Mouse (Mus musculus) lung, embryonic 15.5 days (tissue): Measurements from ENCODE around the gene Gm21958. TPM values are rescaled to one million over a fixed set of nuclear protein-coding genes. Genes with fewer than 3 reads are reported as not detected.

Experiments
- ATAC-seq: fragments of 200-750 bp; cut with Nextera tagmentation; 2 replicates; pipeline ENCODE4 v1.8.0; 2017; ENCODE audit warnings: moderate number of reproducible peaks, borderline replicate concordance; ENCODE audit not compliant: low FRiP score, low TSS enrichment; ENCODE audit errors: extremely low read depth
- H3K27ac ChIP-seq: fragments of 300-500 bp; sonication (generic); 2 replicates; pipeline ENCODE4 v1.5.1; 2015; ENCODE audit warnings: moderate library complexity, mild to moderate bottlenecking, inconsistent platforms
- H3K27me3 ChIP-seq: fragments of 300-500 bp; sonication (generic); 2 replicates; pipeline ENCODE4 v1.6.1; 2015; ENCODE audit warnings: inconsistent platforms
- H3K36me3 ChIP-seq: fragments of 300-500 bp; sonication (generic); 2 replicates; pipeline ENCODE4 v1.6.1; 2015; ENCODE audit warnings: inconsistent platforms
- H3K4me1 ChIP-seq: fragments of 300-500 bp; sonication (generic); 2 replicates; pipeline ENCODE4 v1.6.1; 2015; ENCODE audit warnings: inconsistent platforms
- H3K4me2 ChIP-seq: fragments of 300-500 bp; sonication (generic); 2 replicates; pipeline ENCODE4 v1.6.1; 2015; ENCODE audit warnings: inconsistent platforms, mild to moderate bottlenecking, moderate library complexity
- H3K4me3 ChIP-seq: fragments of 300-500 bp; sonication (generic); 2 replicates; pipeline ENCODE4 v1.5.1; 2015; ENCODE audit warnings: mild to moderate bottlenecking, inconsistent platforms
- H3K9ac ChIP-seq: fragments of 300-500 bp; sonication (generic); 2 replicates; pipeline ENCODE4 v1.6.1; 2015; ENCODE audit warnings: inconsistent platforms
- H3K9me3 ChIP-seq: fragments of 300-500 bp; sonication (generic); 2 replicates; pipeline ENCODE4 v1.6.1; 2016; ENCODE audit warnings: inconsistent platforms
- WGBS: fragments of 180-500 bp; shearing (Covaris S2); methylation state at CpG from one replicate; pipeline ENCODE4 v1.1.7; 2015; 5-methylcytosine and 5-hydroxymethylcytosine counted together
- polyA plus RNA-seq: library from polyadenylated mRNA; unstranded; fragments of >200 nt; fragmentation: Nextera tagmentation; extraction: Ambion mirVana; gene quantifications from 2 replicates; pipeline ENCODE4 v1.2.1, GENCODE M21; 2015

The Gm21958 gene
- polyA plus RNA-seq, 1 experiment from 2014 or later, result 0.65 TPM

- Histone ChIP-seq H3K4me1 (peaks cover 10% of the 10 kb centered on the region), H3K4me2 (peak overlapping the region; percentile 95), H3K4me3 (peak overlapping the region; percentile 91), H3K27me3 (no peaks in the 10 kb centered on the region), H3K27ac (peak overlapping the region; percentile 100), H3K9ac (peak overlapping the region; percentile 98), H3K9me3 (no peaks in the 10 kb centered on the region), H3K36me3 (peaks cover 29% of the 10 kb centered on the region)
- no peak for ATAC-seq
- WGBS, result 48% methylated on average over 18 of the region's 18 CpGs
Observed at GRCm38 (mm10) chr3:54736101-54736927, 22.2 kb upstream of the Gm21958 start.

GRCm38 (mm10) chr3:54735247-54736046 lies 21.3 kb upstream of the Gm21958 start, which contains the start of the genes Exosc8 and Alg5:
Exosc8 (minus strand) TSS chr3:54735393.
Alg5 (plus strand) TSS chr3:54735539.
- no peaks in the 10 kb centered on the region for H3K27me3 ChIP-seq
- peak; percentile 91 for ATAC-seq
- peak within 1 kb of the TSS; percentile 91 for H3K4me3 ChIP-seq
- H3K9ac ChIP-seq, result peak within 1 kb of the TSS; percentile 98
- peaks cover 29% of the 10 kb centered on the region for H3K36me3 ChIP-seq
- peaks cover 10% of the 10 kb centered on the region for H3K4me1 ChIP-seq
- peak within 1 kb of the TSS; percentile 100 for H3K27ac ChIP-seq
- WGBS, result under 1% methylated on average over 65 of the region's 65 CpGs
- H3K4me2 ChIP-seq, result peak within 1 kb of the TSS; percentile 95
- no peaks in the 10 kb centered on the region for H3K9me3 ChIP-seq

- H3K4me3 ChIP-seq, result peak overlapping the region; percentile 91
- peaks cover 33% of the 10 kb centered on the region for H3K36me3 ChIP-seq
- peak overlapping the region; percentile 98 for H3K9ac ChIP-seq
- peak; percentile 93 for ATAC-seq
- H3K4me1 ChIP-seq, result peaks cover 10% of the 10 kb centered on the region
- H3K27me3 ChIP-seq, result no peaks in the 10 kb centered on the region
- H3K27ac ChIP-seq, result peak overlapping the region; percentile 100
- no peaks in the 10 kb centered on the region for H3K9me3 ChIP-seq
- WGBS, result under 1% methylated on average over 77 of the region's 84 CpGs
- peak overlapping the region; percentile 95 for H3K4me2 ChIP-seq
Observed at GRCm38 (mm10) chr3:54734411-54735246, 20.5 kb upstream of the Gm21958 start.

- no peak for ATAC-seq
- Histone ChIP-seq H3K9ac (no peak overlapping the region), H3K4me3 (no peak overlapping the region), H3K36me3 (peaks cover 50% of the 10 kb centered on the region), H3K27me3 (no peaks in the 10 kb centered on the region), H3K27ac (no peak overlapping the region), H3K9me3 (no peaks in the 10 kb centered on the region), H3K4me2 (no peak overlapping the region), H3K4me1 (peaks cover 10% of the 10 kb centered on the region)
- 82% methylated on average over 4 of the region's 4 CpGs for WGBS
Observed at GRCm38 (mm10) chr3:54732371-54732770, 18.2 kb upstream of the Gm21958 start.

GRCm38 (mm10) chr3:54731626-54732150 lies 17.5 kb upstream of the Gm21958 start:
- Histone ChIP-seq H3K9ac (no peak overlapping the region), H3K9me3 (no peaks in the 10 kb centered on the region), H3K27me3 (no peaks in the 10 kb centered on the region), H3K4me1 (peaks cover 10% of the 10 kb centered on the region; the same call in 1 of the 2 replicates), H3K27ac (no peak overlapping the region), H3K36me3 (peaks cover 57% of the 10 kb centered on the region), H3K4me2 (no peak overlapping the region), H3K4me3 (no peak overlapping the region)
- ATAC-seq, result no peak
- WGBS, result 72% methylated on average over 8 of the region's 8 CpGs

- no peaks in the 10 kb centered on the region for H3K9me3 ChIP-seq
- no peak overlapping the region for H3K27ac ChIP-seq
- WGBS, result 83% methylated on average over 6 of the region's 6 CpGs
- no peak overlapping the region for H3K4me3 ChIP-seq
- ATAC-seq, result no peak
- no peaks in the 10 kb centered on the region for H3K27me3 ChIP-seq
- H3K4me2 ChIP-seq, result no peak overlapping the region
- no peak overlapping the region for H3K9ac ChIP-seq
- H3K4me1 ChIP-seq, result no peaks in the 10 kb centered on the region
- H3K36me3 ChIP-seq, result peaks cover 74% of the 10 kb centered on the region
Observed at GRCm38 (mm10) chr3:54728100-54728499, 13.9 kb upstream of the Gm21958 start.

- Histone ChIP-seq H3K9me3 (no peaks in the 10 kb centered on the region), H3K27ac (no peak overlapping the region), H3K4me1 (no peaks in the 10 kb centered on the region), H3K4me2 (no peak overlapping the region), H3K27me3 (no peaks in the 10 kb centered on the region), H3K4me3 (no peak overlapping the region), H3K36me3 (peaks cover 79% of the 10 kb centered on the region), H3K9ac (no peak overlapping the region)
- WGBS, result 92% methylated on average over 2 of the region's 2 CpGs
- no peak for ATAC-seq
Observed at GRCm38 (mm10) chr3:54727588-54727987, 13.4 kb upstream of the Gm21958 start.

- peaks cover 79% of the 10 kb centered on the region for H3K36me3 ChIP-seq
- no peak overlapping the region for H3K4me2 ChIP-seq
- H3K4me1 ChIP-seq, result no peaks in the 10 kb centered on the region
- no peak for ATAC-seq
- H3K27me3 ChIP-seq, result no peaks in the 10 kb centered on the region
- H3K27ac ChIP-seq, result no peak overlapping the region
- no peak overlapping the region for H3K9ac ChIP-seq
- H3K4me3 ChIP-seq, result no peak overlapping the region
- 87% methylated on average over 2 of the region's 2 CpGs for WGBS
- H3K9me3 ChIP-seq, result no peaks in the 10 kb centered on the region
Observed at GRCm38 (mm10) chr3:54725344-54725743, 11.2 kb upstream of the Gm21958 start.

- H3K27ac ChIP-seq, result no peak overlapping the region
- no peaks in the 10 kb centered on the region for H3K9me3 ChIP-seq
- H3K36me3 ChIP-seq, result peaks cover 72% of the 10 kb centered on the region
- WGBS, result 76% methylated on average over 10 of the region's 10 CpGs
- H3K4me3 ChIP-seq, result no peak overlapping the region
- no peak overlapping the region for H3K4me2 ChIP-seq
- ATAC-seq, result no peak
- H3K27me3 ChIP-seq, result no peaks in the 10 kb centered on the region
- no peaks in the 10 kb centered on the region for H3K4me1 ChIP-seq
- no peak overlapping the region for H3K9ac ChIP-seq
Observed at GRCm38 (mm10) chr3:54723741-54724500, 9.8 kb upstream of the Gm21958 start.

- Histone ChIP-seq H3K4me1 (no peaks in the 10 kb centered on the region), H3K9me3 (no peaks in the 10 kb centered on the region), H3K4me2 (no peak overlapping the region), H3K27ac (no peak overlapping the region), H3K36me3 (peaks cover 74% of the 10 kb centered on the region), H3K4me3 (no peak overlapping the region), H3K27me3 (no peaks in the 10 kb centered on the region), H3K9ac (no peak overlapping the region)
- WGBS, result 66% methylated on average over 3 of the region's 3 CpGs
- ATAC-seq, result no peak
Observed at GRCm38 (mm10) chr3:54718947-54719346, 4.8 kb upstream of the Gm21958 start.
